Mouse (Mus musculus) ES-Bruce4 (cell line): ENCODE measurements around the gene Gfap. TPM values are rescaled to one million over a fixed set of nuclear protein-coding genes. Genes with fewer than 3 reads are reported as not detected.

Source experiments
- H3K27ac ChIP-seq: 2 replicates; pipeline ENCODE4 v1.5.1; 2012; ENCODE audit warnings: low read length, inconsistent platforms; ENCODE audit not compliant: insufficient read depth
- H3K27me3 ChIP-seq: 2 replicates; pipeline ENCODE4 v1.6.1; 2012; ENCODE audit warnings: mild to moderate bottlenecking, low read length, inconsistent platforms; ENCODE audit not compliant: control insufficient read depth, poor library complexity, insufficient read depth, severe bottlenecking
- H3K36me3 ChIP-seq: 2 replicates; pipeline ENCODE4 v1.6.1; 2012; ENCODE audit warnings: inconsistent platforms, mild to moderate bottlenecking, low read length, moderate library complexity; ENCODE audit not compliant: control insufficient read depth, poor library complexity, insufficient read depth, severe bottlenecking
- H3K4me1 ChIP-seq: one replicate; pipeline ENCODE4 v1.8.1; 2011; ENCODE audit warnings: low read length; ENCODE audit not compliant: control insufficient read depth, insufficient read depth
- H3K4me3 ChIP-seq: 2 replicates; pipeline ENCODE4 v1.5.1; 2011; ENCODE audit warnings: low read depth, mild to moderate bottlenecking, low read length
- H3K9ac ChIP-seq: 2 replicates; pipeline ENCODE4 v1.6.1; 2012; ENCODE audit warnings: low read depth, mild to moderate bottlenecking, inconsistent platforms; ENCODE audit not compliant: poor library complexity, severe bottlenecking
- H3K9me3 ChIP-seq: replicated peaks from 2 replicates; pipeline ENCODE4 v1.6.1; 2012; ENCODE audit warnings: mild to moderate bottlenecking, low read length, inconsistent platforms; ENCODE audit not compliant: control insufficient read depth, poor library complexity, insufficient read depth, severe bottlenecking
- CTCF ChIP-seq: IDR thresholded peaks from one replicate; pipeline ENCODE4 v1.8.1; 2011; ENCODE audit warnings: low read depth, low read length
- EP300 ChIP-seq: IDR thresholded peaks from 2 replicates; pipeline ENCODE4 v1.6.1; 2011; ENCODE audit warnings: low read depth, low read length; ENCODE audit not compliant: insufficient read depth
- POLR2A ChIP-seq: IDR thresholded peaks from one replicate; pipeline ENCODE4 v1.8.1; 2011; ENCODE audit warnings: low read length; ENCODE audit not compliant: insufficient read depth
- polyA plus RNA-seq: library from polyadenylated mRNA; stranded (reverse); fragments of >200 nt; gene quantifications from 2 replicates; pipeline ENCODE4 v1.2.4, GENCODE M21; 2011; ENCODE audit warnings: low read depth; ENCODE audit not compliant: missing spikeins, insufficient read depth, insufficient read length

Gene Gfap
- polyA plus RNA-seq, 1 experiment = not detected

GRCm38 (mm10) chr11:102880585-102881313, 20.0 kb downstream of the Gfap start, which contains the start of the genes Eftud2 and Ccdc103:
Gene Eftud2 (minus strand): TSS chr11:102880985.
Gene Ccdc103 (plus strand): TSS chr11:102881204.
- Histone ChIP-seq H3K4me1 (no peaks in the 10 kb centered on the region), H3K27ac (peak within 1 kb of the TSS; percentile 63), H3K27me3 (no peaks in the 10 kb centered on the region), H3K4me3 (peak within 1 kb of the TSS; percentile 99), H3K9me3 (no peaks in the 10 kb centered on the region), H3K9ac (peak within 1 kb of the TSS; percentile 92), H3K36me3 (peaks cover 19% of the 10 kb centered on the region)
- TF ChIP-seq POLR2A (peak; percentile 72), CTCF (no peak), EP300 (no peak)

GRCm38 (mm10) chr11:102879558-102879957, 21.2 kb downstream of the Gfap start:
- Histone ChIP-seq H3K9ac (peak overlapping the region; percentile 92), H3K36me3 (peaks cover 26% of the 10 kb centered on the region), H3K9me3 (no peaks in the 10 kb centered on the region), H3K4me3 (no peak overlapping the region), H3K27ac (no peak overlapping the region), H3K4me1 (no peaks in the 10 kb centered on the region), H3K27me3 (no peaks in the 10 kb centered on the region)
- TF ChIP-seq EP300 (no peak), POLR2A (no peak), CTCF (no peak)

GRCm38 (mm10) chr11:102874801-102875334, 25.8 kb downstream of the Gfap start:
- no peak overlapping the region for H3K9ac ChIP-seq
- peaks cover 47% of the 10 kb centered on the region for H3K36me3 ChIP-seq
- no peak overlapping the region for H3K4me3 ChIP-seq

GRCm38 (mm10) chr11:102864272-102864671, 36.4 kb downstream of the Gfap start:
- H3K9ac ChIP-seq = no peak overlapping the region
- H3K36me3 ChIP-seq = peaks cover 68% of the 10 kb centered on the region
- H3K27ac ChIP-seq = no peak overlapping the region
- no peaks in the 10 kb centered on the region for H3K9me3 ChIP-seq
- H3K4me1 ChIP-seq = no peaks in the 10 kb centered on the region
- no peak overlapping the region for H3K4me3 ChIP-seq
- TF ChIP-seq EP300 = no peak
- no peak for TF ChIP-seq CTCF
- no peak for TF ChIP-seq POLR2A
- no peaks in the 10 kb centered on the region for H3K27me3 ChIP-seq

More at GRCm38 (mm10) chr11:102874801-102875334, 25.8 kb downstream of the Gfap start:
- Histone ChIP-seq H3K27me3 (no peaks in the 10 kb centered on the region), H3K9me3 (no peaks in the 10 kb centered on the region), H3K4me1 (no peaks in the 10 kb centered on the region), H3K27ac (no peak overlapping the region)
- TF ChIP-seq CTCF = no peak
- TF ChIP-seq EP300 = no peak

GRCm38 (mm10) chr11:102859933-102860332, 40.8 kb downstream of the Gfap start:
- H3K27me3 ChIP-seq = no peaks in the 10 kb centered on the region
- H3K4me1 ChIP-seq = no peaks in the 10 kb centered on the region
- H3K9me3 ChIP-seq = no peaks in the 10 kb centered on the region
- TF ChIP-seq POLR2A = no peak
- TF ChIP-seq CTCF = no peak
- no peak for TF ChIP-seq EP300
- H3K27ac ChIP-seq = no peak overlapping the region
- peaks cover 63% of the 10 kb centered on the region for H3K36me3 ChIP-seq
- no peak overlapping the region for H3K4me3 ChIP-seq
- no peak overlapping the region for H3K9ac ChIP-seq

- Histone ChIP-seq H3K4me3 (no peak overlapping the region), H3K27me3 (no peaks in the 10 kb centered on the region), H3K36me3 (peaks cover 63% of the 10 kb centered on the region), H3K4me1 (no peaks in the 10 kb centered on the region), H3K9ac (no peak overlapping the region), H3K27ac (no peak overlapping the region), H3K9me3 (no peaks in the 10 kb centered on the region)
- TF ChIP-seq EP300 (no peak), POLR2A (no peak), CTCF (no peak)
Observed at GRCm38 (mm10) chr11:102858951-102859350, 41.8 kb downstream of the Gfap start.
